Mouse (Mus musculus) mature B cell (primary cell): ENCODE measurements around the gene Tas1r1.

Source experiments
- in situ Hi-C: fragments of 300-500 bp; cut with MboI; formaldehyde crosslinking; loops from 2 replicates; pipeline ENCODE4 v1.14.3; 2019

The Tas1r1 gene

DNA sequence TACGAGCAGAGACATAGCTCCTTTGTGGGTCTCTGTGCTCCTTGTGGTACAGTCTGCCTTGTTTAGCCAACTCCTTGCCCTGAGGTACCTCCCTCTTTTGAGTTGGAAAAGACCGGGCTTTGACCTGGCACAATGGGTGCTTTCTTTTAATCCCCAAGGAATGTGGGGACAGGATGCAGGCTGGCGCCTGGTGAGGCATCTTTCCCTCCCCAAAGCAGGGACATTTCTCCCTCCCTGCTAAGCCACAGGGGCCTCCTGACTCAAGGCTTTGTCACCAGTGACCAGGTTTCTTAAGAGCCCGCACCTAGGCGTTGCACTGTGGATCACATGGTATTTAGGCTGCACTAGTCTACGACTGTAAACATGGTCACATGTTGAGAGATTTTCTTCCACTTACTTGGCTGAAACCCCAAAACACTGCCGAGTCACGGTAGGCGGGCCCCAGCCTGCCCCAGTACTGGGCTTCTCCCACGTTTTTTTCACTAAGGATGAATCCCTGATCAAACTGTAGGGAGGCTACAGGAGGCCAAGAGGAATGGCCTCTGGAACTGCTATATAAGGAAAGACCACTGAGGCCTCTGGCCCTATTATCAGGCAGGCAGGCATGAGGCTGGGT is 28.2 kb downstream of the Tas1r1 start:
- in situ Hi-C loops = no loop called here

DNA sequence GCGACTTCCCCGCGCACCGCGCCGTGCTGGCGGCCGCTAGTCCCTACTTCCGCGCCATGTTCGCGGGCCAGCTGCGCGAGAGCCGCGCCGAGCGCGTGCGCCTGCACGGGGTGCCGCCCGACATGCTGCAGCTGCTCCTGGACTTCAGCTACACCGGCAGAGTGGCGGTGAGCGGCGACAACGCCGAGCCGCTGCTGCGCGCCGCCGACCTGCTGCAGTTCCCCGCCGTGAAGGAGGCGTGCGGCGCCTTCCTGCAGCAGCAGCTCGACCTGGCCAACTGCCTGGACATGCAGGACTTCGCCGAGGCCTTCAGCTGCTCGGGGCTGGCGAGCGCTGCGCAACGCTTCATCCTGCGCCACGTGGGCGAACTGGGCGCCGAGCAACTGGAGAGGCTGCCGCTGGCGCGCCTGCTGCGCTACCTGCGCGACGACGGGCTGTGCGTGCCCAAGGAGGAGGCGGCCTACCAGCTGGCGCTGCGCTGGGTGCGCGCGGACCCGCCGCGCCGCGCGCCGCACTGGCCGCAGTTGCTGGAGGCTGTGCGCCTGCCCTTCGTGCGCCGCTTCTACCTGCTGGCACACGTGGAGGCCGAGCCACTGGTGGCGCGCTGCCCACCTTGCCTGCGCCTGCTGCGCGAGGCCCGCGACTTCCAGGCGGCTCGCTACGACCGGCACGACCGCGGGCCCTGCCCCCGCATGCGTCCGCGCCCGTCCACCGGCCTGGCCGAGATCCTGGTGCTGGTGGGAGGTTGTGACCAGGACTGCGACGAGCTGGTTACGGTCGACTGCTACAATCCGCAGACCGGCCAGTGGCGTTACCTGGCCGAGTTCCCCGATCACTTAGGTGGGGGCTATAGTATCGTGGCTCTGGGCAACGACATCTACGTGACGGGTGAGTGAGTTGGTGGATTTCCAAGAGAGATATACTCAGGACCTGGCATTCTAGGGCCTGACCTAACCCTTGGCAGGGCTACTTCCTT is 29.0 kb downstream of the Tas1r1 start:
- in situ Hi-C loops = no loop called here

DNA sequence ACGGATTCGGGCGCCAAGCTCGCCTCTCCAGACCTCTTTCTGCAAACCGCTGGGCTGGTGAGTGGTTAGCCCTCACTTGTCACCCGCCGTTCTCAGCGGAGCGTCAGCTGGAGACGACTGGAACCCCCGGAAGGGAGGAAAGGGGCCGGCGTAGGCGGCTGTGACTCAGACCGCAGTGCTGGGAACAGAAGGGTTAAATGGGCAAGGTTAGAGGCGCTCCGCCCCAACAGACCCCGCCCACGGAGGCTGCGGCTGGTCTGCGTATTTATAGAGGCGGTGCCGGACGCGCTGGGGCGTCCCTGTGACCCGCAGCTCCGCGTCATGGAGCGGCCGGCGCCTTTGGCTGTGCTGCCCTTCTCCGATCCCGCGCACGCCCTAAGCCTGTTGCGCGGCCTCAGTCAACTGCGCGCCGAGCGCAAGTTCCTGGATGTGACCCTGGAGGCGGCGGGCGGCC is 29.7 kb downstream of the Tas1r1 start, which contains the start of gene Klhl21:
TSS of gene Klhl21 (plus strand) at position 182 of the 454 bp plus-strand sequence.
- in situ Hi-C loops = no loop called here

DNA sequence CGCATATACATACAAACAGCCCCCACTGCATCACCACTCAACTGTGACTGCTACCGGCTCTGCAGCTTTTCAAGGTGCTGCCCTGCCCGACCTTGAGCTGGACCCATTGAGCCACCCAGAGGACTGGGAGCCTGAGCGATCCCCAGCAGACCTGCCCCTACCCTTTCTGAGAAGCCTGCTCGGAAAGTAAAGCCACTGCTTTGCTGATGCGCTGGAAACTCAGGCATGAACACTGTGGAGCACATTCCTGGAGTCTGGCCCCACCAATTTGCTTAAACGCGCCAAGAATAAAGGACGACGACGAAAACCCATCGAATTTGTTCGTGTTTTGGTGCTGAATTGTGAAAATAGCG is 30.2 kb downstream of the Tas1r1 start:
- in situ Hi-C loops = no loop called here

DNA sequence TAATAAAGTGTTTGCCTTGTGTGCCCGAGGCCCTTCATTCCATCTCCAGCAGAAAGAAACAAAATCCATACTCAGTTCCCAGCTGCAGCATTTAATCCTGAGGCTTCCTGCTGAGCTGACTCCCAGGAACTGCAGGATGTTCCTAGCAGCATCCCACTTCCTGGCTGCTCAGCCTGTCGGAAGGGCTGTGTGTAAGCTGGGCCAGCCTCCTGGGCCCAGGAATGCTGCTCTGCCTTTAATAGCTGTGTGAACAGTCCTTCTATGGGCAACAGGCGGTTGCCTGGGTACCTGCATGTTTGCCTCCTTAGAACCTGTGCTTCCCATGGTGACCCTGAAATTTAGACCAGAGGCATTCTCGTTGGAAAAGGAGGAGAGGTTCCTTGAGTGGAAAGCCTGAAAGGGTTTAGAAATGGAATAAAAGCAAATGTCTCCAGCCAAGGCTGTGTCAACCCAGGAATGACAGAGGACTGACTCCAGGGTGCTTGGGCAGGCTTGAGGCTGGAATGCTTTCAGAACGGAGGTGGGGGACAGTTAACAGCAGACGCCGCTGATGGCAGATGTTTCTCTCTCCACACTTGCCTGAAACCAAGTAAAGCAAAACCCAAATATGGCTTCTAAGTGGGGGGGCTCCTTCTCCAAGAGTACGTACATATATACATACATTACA is 30.8 kb downstream of the Tas1r1 start:
- in situ Hi-C loops = no loop called here

DNA sequence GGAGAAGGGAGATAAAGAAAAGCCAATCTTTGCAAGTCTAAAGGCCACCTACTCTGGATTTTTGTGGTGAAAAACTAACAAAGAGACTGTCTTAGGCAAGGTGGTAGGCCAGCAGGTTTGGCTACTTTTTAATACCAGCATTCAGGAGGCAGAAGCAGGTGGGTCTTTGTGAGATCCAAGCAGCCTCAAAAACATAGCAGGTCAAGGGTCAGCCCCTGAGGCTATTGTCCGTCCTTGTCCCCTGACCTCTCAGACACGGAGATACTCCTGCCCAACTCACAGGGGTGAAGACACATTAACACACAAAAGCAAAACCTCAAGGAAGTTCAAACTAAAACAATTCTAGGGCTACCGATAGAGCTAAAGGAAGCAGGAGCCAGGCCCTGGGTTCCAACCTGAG is 31.6 kb downstream of the Tas1r1 start:
- in situ Hi-C loops = no loop called here

DNA sequence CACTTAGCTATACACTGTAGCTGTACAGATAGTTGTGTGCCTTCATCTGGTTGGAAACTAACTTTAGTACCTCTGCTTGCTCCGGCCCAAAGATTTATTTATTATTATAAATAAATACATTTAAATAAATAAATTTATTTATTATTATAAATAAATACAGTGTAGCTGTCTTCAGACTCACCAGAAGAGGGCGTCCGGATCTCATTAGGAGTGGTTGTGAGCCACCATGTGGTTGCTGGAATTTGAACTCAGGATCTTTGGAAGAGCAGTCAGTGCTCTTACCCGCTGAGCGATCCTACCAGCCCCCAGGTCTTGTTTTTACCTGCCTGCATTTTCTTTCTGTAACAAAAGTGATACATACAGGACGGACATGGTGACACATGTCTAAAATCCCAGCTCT is 32.2 kb downstream of the Tas1r1 start:
- in situ Hi-C loops = no loop called here

DNA sequence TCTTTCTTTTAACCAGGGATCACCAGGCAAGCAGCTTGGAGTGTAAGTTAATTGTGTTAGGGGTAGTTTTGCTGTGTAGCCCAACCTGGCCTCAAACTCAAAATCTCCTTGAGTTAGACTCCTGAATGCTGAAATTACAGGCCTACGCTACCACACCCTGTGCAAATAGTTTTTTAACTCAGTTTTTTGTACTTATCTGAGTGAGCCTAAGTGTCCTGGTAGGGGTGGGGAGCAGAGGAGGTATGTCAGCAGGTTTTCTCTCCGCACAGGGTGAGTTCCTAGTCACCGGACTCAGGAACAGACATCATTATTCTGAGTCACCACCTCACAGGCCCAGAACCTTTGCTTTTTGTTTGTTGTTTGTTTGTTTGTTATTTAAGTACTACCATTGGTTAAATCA is 36.3 kb downstream of the Tas1r1 start:
- in situ Hi-C loops = no loop called here

DNA sequence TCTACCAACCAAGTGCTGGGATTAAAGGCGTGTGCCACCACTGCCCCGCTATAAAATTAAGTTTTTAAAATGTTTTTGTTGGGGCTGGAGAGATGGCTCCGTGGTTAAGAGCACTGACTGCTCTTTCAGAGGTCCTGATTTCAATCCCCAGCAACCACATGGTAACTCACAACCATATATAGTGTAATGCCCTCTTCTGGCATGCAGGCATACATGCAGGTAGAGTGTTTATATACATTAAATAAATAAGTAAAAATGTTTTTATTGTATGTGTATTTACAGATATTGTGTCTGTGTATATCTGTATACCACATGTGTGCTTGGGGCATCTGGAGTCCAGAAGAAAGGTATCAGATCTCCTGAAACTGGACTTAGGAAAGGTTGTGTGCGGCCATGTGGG is 37.0 kb downstream of the Tas1r1 start:
- in situ Hi-C loops = no loop called here

DNA sequence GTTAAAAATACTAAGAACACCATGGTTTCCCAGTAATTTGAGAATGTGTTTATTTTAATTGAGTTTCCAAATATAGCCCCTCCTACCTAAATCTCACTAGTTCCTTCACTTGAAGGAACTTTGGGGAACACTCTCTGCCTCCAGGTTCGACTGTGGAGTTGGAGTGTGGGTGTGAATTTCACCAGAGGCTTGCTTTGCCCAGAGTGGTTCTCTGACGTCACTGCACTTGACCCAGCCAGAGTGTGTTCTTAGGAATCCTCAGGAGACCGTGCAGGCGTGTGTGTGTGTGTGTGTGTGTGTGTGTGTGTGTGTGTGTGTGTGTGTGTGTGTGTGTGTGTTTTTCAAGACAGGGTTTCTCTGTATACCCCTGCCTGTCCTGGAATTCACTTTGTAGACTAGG is 37.5 kb downstream of the Tas1r1 start:
- in situ Hi-C loops = no loop called here

DNA sequence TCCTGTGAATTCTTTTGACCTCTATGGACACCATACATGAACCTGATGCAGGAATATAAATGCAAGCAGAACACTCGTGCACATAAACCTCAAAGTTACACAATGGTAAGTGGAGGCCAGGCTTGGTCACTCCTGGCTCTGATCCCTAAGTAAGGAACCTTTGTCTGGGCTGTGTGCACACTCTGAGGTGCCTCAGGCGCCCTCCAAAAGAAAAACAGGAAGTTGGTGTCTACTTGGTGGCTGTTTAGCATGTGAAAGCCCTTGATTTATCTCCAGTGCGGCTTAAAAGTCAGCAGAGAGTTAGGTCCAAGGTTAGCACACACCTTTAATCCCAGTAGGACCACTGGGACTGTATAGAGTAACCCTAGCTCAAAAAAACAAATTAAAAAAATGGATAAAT is 38.9 kb downstream of the Tas1r1 start:
- in situ Hi-C loops = no loop called here

DNA sequence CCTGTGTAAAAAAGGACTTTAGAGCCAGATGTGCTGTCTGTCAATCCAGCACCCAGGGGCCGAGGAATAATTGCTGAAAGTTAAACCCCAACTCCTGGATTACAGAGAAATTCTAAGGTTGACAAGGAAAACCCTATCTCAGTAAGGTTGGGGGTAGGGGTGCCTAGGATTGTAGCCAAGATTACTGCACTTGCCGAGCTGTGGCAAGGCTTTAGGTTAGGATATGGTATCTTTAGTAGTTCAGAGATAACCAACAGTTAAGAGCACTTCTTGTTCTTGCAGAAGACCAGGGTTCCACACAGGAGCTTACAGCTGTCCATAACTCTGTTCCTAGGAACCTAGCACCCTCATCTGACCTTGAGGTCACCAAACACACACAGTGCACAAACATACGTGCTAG is 40.7 kb downstream of the Tas1r1 start:
- in situ Hi-C loops = no loop called here

DNA sequence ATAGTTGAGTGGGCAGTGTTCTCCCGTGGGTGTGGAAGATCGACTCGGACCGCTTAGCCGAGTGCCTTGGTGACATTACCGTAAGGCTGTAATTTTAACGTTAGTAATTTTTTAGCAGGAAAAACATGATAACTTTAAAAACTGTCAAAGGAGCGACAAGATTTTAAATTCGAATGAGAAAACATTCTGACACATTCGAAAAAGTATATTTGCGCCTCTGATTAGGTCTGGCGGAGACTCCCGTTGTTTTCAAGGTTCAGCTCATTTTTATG is 41.5 kb downstream of the Tas1r1 start:
- in situ Hi-C loops = no loop called here

DNA sequence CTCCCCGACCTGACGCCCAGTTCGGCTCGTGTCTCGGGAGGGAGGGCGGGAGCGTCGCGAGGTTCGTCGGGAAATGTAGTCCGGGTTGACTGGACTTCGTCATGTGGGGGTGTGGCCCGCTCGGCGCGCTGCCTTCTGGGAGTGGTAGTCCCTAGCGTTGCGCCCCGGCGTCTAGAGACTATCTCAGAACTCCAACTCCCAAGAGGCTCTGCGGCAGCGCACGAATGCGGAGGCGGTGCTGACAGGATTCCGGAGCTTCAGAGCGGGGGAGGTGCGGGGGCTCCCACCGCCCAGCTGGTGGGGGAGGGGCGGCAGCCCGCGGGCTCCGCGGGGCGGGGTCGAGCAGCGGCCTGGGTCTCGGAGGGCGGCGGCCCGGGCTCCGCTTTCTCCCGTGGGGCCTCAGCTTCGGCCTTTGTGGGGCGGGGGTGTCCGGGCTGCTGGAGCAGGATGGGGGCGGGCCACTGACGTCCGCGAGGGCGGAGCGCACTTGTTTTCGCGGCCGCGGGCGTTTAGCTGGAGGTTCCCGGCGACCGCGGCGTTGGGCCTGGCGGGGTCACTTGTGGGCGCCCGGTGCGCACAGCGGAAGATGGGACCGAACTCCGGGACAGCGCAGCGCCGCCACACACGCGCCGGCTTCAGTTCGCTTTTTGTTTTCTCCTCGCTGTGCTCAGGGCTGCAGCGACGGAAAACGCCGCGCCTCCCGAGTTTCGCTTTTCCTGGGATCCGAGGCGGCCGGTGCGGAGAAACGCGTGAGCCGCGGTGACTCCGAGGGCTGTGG is 42.0 kb downstream of the Tas1r1 start, which contains the start of gene Phf13:
TSS of gene Phf13 (minus strand) at position 86 of the 778 bp plus-strand sequence.
- in situ Hi-C loops = no loop called here

DNA sequence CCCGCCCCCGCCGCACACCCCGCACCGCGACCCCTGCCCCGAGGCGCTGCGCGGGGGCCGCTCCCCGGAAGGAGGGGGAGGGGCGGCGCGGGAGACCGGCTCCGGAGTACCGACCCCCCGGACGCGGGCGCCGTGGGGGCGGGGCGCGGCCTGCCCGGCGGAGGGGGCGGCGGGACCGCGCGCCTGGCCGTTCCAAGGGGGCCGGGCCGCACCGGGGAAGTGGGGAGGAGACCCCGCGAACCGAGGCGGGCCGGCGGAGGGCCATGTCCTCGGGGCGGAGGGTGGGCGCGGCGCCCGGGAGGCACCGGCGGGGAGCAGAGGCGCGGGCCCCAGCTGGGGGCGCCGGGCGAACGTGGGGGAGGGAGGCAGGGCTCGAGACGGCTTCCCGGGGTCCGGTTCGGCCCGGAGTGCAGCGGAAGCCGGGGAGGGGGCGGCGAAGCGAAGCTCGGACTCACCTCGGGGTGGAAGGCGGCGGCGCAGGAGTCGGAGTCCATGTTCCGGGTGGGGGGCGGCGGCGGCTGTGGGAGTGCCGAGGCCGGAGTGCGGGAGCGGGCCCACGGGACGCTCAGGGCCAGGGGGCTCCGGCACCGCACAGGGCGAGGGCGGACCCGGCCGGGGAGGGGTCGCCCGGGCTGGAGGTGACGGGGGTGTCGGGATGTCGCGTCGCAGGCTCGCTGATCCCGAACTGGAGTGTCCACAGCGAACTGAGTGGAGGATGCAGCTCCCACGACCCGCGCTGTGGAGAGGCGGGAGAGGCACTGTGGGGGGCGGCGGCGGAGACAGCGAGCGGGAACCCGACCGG is 42.8 kb downstream of the Tas1r1 start:
- in situ Hi-C loops = no loop called here

DNA sequence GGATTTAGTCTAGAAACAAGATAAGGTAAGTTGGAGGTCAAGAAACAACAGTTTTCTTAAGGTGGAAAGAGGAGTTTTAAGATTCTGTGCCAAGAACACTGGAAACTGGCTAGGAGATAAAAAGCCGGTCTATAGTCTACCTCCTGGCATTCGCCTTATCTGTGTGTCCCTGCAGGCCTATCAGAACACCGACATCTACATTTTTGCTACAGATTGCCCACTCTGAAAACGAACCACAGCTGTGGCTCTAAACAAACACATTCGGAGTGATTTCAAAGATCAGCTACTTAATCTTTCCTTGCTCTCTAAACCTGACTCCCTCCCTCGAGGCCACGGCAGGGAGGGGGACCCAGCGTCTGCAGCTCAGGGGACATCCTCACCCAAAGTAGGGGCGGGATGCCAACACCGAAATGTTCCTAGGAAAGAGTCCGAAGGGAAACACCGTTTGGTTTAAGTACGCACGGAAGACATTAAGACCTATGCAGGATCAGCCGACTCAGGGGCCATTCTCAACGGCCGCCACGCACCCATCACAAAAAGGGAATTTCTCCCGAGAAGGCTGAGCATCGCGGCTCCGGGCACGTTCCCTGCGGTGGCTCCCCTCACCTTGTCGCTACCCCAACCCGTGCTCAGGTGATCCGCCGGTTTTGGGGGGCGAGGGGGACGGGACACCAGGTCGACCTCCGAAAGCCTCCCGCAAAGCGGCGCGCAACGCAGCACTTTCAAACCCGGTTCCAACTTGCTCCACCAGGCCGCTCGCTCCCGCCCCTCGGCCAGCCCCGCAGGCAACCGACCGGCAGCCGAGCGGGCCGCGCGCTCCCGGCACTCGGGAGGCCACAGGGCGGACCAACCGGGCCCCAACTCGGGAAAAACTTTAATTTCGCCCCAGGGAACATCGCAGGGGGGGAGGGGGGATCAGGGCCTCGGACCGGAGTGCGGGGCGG is 43.9 kb downstream of the Tas1r1 start:
- in situ Hi-C loops = no loop called here

DNA sequence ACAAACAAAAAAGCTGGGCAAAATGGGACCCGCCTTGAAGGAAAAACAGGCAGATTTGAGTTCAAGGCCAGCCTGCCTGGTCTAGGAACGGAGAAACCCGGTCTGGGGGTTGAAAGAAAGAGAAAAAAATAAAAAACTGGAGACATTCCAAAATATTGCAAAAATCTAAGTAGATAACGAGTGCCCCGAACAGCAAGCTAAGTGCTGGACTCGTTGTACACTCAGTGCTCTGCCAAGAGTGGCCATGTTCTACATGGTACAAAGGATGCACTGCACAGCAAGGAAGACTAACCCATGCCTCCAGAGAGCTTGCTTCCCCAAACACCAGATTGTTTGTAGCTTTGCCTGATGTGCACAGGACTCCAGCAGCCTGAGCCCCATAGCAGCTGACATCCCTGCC is 45.3 kb downstream of the Tas1r1 start:
- in situ Hi-C loops = no loop called here

DNA sequence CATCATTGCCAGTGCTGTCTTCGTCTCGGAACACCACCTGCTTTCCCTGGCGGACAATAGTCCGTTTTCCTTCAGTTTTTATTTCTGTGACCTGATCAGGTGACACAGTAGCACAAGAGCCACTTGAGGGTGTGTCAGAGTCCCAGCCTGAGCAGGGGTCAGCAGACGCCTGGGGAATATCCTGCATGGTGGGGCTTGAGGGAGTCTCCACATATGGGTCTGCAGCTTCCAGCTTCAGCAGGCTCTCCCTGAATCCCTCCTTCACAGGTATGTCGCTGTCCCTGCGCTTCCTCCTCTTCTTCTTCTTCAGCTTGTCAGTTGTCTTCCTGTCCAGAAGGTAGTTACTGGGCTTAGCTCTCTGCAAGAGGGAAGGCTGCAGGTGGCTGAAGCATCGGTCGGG is 46.3 kb downstream of the Tas1r1 start:
- in situ Hi-C loops = no loop called here

DNA sequence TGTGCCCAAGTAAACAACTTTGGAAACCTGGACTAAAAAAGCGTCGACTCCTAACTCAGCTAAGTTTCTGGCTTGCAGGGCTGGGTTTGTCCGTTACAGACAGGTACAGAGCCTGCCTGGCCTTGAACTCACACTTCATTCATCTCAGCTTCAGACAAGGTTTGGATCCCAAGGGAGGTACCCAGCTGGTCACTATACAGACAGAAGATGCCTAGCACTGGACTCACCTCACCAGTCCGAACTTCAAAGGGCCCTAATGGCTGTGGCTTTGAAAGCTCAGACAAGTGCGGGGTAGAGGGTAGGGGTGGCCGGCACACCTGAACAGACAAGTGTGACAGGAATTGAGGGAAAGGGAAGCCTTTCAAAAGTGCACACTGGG is 49.3 kb downstream of the Tas1r1 start:
- in situ Hi-C loops = no loop called here
